Mouse (Mus musculus) mesoderm, embryonic 11.5 days (tissue): ENCODE results near the gene Meaf6.

Experiments
- DNase-seq: peaks from one replicate; pipeline ENCODE4 v3.0.0-alpha.2; 2012; ENCODE audit warnings: low read depth, low spot score

Meaf6 gene

DNA sequence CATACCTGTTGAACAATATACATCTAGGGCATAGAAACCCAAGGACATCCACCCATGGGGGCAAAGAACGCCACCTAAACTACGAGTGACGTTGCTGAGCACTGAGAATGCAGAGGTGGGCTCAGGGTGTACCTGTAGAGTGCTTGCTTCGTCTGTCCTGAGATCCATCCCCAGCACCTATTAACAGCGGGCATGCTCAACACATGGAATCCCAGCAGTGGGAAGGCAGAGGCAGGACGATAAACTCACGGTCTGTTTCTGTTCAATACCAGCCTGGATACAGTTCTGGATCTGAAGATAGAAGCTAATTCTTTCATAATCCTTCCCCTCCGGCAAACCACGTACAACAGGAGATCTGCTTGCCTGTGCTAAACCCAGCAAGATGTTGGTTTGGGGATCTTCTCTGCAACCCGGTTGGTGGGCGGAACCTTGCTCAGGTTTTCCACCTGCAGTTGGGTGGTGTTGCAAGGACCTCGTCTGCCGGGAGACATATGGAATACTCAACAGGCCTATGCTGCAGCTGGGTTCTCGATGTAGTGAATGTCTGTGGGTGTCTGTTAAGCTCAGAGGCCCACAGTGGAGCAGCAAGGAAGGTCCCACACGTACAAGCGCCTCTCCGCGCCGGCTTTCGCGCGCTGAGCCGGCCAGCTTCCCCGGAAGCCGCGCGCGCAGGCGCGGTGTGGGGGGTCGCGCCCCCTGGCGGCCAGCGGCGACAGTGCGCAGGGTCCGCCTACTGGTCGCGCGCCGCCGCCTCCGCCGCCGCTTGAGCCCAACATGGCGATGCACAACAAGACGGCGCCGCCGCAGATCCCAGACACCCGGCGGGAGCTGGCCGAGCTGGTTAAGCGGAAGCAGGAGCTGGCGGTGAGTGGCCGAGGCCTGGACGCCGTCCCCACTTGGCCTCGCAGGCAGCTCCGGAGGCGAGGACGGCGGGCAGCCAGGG lies at the start of gene Meaf6:
Gene Meaf6 (plus strand): TSS at position 732 of the 943 bp plus-strand sequence.
- peak; percentile 92 for DNase-seq

DNA sequence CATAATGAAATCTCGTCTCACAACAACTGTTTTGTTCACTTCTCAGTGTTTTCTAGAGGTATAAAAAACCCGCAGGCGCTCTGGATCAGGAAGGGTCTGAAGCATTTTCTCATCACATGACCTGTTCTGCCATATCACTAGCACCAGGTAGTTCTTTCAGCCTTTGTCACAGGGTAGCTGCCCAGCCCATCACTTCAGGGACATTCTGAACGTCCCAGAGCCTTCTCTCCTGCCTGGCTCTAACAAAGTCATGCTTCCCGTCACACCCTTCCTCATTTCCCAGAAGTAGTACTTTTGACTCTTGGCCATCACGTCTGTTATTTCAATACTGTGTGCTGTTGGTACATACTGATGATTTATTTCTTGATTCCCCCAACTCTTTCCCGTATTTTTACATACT lies 40.5 kb upstream of the Meaf6 start:
- DNase-seq: no peak

DNA sequence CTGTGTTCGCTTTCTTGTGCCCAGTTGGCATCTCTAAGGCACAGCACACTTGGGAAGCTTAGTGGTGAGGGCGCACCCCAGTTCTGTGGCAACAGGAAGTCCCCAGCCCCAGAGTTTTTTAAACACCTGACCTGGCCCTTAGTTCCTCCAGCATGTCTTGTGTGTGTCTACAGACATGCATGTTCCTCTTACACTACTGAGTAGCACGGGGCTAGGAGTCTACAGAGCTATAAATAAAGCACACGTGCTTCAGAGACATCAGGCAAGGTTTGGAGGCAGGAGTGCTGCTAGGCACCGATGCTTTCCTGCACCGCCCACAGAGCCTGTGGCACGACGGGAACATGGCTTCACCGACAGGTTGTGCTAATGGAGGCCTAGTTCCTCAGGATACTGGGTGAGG lies 29.5 kb upstream of the Meaf6 start:
- DNase-seq: no peak

DNA sequence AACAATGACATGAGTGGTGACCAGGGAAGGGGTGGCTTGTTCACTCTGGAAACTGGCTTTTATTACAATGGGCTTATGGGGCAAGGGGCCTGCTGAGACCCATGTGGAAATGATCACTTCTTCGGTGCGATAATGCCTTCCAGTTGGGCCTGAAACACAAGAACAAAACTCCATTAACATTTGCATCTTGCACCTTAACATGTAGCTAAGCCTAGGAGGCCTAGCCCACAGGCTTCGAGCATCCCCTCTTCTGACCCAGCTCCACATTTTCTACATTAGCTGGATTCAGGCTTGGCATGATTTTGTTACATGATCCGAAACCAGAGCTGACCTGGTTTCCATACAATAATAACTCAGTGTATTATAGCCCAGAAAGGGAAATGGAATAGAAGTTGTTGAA lies 28.5 kb upstream of the Meaf6 start:
- DNase-seq: no peak

DNA sequence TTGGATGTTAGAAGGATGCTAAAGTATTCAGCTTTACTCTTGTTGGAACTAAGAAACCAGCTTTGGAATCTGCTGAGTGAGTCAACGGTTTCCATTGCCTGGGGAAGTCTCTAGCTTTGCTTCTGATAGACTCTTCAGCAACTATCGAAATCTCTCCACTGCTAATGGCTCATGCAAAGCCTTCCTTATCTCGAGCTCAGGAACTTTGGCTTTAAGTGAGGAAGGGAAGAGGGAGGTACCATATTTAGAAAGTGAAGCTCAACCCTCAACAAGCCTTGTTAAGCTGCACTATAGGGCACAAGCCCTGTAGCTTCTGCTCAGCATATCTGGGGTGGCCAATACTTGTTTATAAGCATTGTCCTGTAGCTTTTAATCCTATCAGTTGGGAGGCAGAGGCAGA lies 27.7 kb upstream of the Meaf6 start:
- DNase-seq: no peak

DNA sequence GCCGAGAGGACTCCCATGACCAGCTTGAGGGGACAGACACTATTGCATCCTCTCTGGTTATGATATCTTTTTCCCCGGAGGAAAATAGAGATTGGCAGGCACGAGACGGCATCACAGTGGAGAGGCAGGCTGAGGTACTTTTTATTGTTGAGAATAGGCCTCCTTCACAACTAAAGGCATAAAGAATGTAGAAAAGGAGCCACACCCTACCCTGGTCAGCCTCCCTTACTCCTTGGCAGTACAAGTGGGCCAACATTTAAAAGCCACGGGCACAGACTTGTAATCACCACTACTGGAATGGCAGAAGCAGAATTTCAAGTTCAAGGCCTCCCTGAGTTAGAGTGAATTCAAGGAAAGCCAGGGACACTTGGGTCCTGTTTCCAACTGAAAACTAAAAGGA lies 26.9 kb upstream of the Meaf6 start:
- no peak for DNase-seq

DNA sequence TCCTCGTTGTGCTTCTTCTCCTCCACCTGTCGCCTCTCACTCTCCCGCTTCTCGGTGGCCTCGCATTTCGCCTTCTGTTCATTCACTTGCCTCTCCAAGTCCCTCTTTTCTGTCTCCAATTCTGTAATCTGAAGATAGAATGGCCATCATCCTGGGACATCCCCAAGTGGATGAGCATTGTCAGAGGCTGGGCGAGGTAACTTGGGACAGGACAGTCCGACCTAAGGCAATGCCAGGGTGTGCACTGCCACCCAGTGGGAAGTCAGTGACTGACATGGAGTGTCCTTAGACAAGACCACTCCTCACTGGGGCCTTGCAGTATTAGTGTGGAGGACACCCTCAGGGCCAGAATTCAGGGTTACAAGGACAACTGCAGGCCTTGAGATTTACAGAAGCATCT lies 25.9 kb upstream of the Meaf6 start:
- peak; percentile 81 for DNase-seq

DNA sequence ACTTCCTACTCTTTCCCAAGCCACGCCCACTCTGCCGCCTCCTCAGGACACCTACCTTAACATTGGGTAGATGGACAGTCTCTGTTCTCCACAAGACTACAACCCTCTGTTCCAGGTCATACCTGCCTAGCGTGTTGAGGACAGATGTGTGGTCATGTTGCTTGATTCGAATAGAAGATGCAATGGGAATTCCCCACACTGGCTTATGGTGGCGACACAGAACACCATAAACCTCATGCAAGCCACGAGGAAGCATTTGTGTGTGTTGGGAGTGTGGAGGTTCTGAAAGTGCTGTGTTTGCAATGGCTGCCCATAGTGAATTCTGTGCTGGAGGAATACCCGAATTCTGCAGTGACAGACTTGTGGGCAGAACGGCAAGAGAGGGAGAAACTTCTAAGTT lies 21.1 kb upstream of the Meaf6 start:
- no peak for DNase-seq

DNA sequence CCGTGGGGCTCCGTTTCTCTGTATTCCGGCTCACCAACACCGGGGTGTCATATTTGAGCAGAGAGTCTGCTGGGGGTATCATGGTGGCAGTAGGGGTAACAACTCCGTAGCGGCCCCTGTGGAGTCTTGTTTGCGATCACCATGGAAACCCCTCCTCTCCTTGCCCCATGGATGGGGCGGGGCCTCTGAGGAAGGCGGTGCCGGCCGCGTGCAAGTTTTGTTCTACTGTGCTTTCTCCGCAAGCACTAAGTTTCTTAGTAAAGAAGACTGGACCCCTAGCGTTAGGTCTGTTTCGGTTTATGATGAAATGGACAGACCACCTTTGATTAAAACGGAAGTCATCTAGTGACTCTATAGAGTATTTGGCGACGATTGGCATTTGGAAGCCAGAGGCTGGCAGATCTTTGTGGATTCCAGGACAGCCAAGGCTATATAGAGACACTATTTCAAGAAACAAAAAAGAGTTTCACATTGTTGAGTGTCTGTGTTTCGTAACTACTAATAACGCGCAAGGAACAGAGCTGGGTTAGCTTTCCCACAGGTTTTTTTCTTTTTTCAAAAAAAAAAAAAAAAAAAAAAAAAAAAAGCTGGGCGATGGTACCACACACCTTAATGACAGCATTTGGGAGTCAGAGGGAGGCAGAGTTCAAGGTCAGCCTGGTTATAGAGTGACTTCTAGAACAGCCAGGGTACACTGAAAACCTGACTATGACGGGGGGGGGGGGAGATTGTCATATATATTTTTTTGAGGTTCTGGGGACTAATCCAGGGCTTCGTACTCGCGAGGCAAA lies 19.2 kb upstream of the Meaf6 start, which contains the start of gene Dnali1:
Gene Dnali1 (minus strand): TSS at position 187 of the 791 bp plus-strand sequence.
- peak; percentile 72 for DNase-seq

DNA sequence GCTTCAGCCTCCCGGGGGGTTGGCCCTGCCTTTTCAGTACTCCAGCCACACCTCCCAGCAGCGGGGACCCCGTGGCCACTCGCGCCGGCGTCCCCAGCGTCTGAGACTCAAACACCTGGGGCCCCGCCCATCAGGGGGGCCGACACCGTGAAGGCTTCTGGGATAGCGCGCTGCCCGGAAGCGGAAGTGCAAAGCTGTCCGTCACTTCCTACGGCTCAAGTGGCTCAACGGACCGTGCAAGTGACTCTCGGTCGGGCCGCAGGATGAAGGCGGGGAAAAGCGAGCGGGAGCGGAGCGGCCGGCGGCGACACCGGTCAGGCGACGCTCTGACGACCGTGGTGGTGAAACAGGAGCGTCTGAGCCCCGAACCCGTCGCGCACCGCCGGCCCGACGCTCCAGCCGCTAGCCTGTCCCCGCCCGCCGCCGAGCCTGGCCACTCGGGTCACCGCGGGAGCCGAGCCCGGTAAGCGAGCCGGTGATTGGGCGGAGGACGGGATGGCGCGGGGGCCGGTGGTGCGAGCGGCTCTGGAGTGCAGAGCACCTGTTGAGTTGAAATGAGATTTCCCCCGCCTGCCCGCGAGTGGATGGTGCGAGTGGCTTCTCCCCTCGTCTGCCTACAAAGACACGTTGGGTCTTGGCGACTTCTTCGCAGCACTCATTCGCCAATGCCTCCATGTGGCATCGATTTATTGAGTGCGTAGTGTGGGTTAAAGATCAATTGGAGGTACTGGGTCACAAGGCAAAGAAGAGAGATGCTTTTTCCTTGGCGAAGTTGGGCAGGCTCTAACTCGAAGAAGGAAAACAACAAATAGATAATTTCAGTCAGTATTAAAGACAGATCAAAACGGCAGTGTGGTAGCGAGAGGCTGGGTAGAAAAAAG lies 18.2 kb upstream of the Meaf6 start, which contains the start of gene Snip1:
Gene Snip1 (plus strand): TSS at position 183 of the 881 bp plus-strand sequence.
- peak; percentile 94 for DNase-seq

DNA sequence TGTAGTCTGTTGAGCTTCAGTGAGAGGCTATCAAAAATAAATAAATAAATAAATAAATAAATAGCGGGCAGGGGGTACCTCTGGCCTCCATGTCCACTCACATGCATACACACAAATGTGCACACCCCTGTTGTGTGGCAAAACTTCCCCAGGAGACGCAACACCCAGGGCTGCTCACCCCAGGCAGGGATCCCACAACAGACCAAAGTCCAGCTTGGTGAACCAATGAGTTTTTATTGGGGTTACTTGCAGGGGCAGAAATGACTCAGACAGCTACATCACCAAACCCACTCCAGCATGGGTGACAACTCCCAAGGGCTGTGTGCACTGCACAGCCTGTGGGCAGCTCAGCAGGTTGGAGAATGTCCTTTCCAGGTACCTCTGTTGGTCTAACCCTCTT lies 7.2 kb upstream of the Meaf6 start:
- no peak for DNase-seq

DNA sequence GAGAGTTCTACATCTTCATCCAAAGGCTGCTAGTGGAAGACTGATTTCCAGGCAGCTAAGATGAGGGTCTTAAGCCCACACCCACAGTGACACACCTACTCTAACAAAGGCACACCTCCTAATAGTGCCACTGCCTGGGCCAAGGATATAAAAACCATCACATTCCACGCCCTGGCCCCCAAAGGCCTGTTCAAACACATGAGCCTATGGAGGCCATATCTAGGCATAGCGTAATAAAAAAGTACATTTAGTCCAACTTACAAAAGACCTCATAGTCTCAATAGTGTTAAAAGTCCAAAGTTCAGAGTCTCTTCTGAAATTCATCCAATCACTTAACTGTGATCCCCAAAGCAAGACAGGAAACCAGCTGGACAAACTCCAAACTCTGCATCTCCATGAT lies 6.2 kb upstream of the Meaf6 start:
- no peak for DNase-seq

DNA sequence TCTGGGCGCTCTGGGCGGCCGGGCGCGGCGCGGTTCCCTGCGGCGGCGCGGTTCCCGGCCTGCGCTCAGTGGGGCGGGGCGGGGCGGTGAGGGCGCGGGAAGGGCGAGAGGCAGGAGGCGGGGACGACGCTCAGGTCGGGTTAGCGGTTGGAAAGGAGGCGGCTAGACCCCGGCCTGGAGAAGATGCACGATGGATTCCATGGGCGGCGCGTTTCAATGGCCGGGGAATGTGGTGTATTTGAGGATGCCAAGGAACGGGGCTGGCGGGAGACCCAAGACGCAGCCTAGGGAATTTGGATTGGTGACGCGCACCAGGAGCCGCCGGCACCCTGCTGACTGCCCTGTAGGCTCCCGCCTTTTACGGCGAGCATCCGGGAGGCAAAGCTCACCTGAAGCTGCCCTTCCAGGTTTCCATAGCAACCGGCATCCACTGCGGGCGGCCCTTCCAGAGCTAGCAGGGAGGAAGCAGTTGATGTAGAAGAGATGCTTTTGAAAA lies 460 bp downstream of the Meaf6 start:
- peak; percentile 71 for DNase-seq

DNA sequence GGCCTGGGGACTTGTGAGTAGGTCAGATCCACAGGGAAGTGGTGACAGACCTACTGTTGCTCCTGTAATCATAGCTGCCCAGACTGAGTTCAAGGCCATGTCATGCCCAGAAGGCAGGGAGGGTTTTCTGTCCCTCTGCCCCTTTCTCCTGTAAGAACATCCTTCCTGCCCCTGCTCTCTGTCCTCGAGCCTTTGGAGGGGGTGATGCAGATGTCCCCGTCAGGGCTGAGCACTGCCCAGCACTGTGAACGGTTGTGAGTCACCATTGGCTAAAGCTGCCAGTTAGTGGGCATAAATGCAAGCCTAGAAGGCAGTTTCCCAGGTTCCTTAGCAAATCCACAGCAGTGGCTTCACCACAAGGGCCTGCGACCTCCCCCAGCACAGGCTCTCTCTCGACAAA lies 8.1 kb downstream of the Meaf6 start:
- no peak for DNase-seq

DNA sequence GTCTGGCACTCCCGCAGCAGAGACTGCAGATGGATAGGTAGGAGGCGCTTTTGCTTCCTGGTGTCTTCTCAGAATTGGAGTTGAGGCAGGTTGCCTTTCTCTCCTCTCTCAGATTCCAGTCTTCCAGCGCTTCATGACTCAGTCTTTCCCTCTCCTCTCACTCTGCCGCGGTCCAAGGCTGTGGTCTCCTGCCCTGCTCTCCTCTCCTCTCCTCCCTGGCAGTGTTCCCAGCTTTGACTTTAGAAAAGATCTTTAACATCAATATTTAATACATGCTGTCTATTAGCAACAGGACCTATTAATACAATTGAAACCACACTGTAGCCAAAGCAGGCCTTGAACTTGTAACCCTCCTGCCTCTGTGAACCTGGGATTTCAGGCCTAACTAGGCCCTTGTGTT lies 11.1 kb downstream of the Meaf6 start:
- no peak for DNase-seq

DNA sequence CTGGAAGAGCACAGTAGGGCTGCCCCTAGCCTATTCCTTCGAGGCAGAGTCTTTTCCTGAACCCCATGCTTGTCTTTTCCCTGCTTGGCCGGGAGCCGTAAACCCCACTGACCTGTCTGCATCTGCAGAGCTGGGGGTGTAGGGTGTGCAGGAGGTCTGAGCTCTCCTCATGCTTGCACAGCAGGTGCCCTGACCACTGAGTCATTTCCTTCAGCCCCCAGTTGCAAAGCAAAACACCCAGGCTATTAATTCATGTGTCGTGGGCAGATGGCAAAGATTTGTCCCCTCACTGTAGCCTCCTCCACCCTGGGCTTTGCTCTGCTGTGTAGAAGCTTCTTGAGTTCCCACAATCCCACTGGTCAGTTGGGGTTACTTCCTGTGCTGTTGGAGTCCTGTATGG lies 12.5 kb downstream of the Meaf6 start:
- no peak for DNase-seq

DNA sequence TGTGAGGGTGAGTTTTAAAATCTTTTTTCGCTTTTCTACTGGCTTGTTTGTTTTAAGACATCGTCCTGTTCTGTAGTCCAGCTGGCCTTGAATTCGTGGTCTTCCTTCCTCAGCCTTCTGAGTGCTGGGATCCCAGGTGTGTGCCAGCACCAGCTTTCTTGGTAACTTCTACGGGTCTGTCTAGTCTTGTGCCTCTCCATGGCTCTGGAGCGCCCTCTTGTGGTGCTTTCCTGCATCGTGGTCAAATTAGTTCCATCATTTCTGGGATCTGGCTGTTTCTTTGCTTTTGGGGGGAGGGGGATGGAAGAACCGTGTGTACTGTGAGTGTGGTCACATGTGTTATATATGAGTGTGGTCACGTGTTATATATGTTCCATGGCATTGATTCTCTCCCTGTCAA lies 14.5 kb downstream of the Meaf6 start:
- peak; percentile 89 for DNase-seq

DNA sequence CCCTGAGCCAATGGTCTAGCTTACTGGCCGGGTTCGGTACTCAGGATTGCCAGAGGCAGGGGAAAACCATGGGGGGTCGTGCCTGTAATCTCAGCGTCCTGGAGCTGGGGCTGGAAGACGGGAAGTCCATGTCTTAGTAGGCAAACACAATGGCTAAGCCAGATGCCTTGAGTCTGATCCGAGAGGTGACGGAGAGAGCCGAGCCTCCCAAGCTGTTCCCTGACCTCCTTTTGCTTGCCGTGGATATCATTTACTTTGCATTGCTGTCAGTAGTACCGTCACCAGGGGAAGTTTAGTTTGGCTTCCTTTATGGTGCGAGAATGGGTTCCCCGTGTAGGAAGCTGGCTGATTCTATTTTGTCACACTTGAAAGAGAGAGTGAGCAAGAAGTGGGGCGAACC lies 16.4 kb downstream of the Meaf6 start:
- no peak for DNase-seq

DNA sequence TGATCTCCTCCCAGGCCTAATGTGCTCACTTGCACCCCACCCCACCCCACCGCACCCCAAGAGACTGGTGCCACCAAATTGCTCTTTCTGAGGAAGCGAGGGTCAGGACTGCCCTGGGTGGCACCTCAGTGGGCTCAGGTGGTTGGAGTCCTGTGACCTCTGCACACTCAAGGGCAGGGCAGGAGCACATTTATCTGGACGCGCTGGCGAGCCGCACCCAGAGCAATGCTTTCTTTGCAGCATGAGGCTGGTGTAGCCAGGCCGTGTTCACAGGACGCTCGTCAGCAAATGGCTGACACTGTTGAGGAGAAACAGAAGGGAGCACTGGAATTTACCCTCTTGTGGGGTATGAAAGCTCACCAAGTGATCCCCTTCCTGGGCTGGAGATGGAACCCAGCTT lies 20.4 kb downstream of the Meaf6 start:
- no peak for DNase-seq

DNA sequence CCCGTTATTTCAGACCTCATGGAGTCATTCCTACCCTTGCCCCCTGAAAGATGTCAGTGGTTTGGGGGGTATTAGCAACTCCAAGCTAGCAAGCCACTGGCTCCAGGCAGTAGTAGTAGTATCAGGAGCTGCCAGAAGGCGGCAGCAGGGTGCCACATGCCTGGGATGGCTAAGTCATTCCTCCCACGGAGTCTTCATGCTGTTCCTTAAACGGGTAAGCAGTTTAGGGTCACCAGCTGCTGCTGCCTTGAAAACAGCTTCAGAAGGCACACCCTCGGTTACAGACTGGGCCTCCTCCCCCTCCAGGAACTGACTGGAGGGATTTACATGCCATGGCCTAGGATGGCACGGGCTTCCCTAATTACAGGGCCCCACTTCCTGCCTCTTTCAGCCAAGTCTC lies 29.7 kb downstream of the Meaf6 start:
- peak; percentile 89 for DNase-seq

DNA sequence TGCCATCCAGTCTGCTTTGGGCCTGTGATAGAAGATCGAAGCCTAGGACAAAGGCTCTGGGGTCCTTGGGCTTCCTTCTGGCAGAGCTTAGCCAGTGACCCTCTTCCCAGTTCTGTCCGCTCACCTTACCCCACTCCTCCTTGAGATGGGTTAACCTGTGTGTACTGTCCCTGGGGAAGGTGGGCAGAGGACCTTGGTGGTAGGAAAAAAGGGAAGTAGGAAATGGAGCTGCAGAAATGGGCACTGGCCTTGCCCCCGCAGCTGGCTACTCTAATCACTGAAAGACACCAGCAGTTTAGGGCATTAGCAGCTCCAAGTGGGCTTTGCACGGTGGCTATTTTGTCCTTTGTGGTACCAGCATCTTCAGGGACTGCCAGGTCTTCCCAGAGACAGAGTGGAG lies 30.1 kb downstream of the Meaf6 start:
- no peak for DNase-seq
